Mouse (Mus musculus) CH12.LX (cell line): ENCODE results near the gene Ilf2. TPM values are rescaled to one million over a fixed set of nuclear protein-coding genes. Genes with fewer than 3 reads are reported as not detected.

Experiments used
- DNase-seq: peaks from one replicate; pipeline ENCODE4 v3.0.0-alpha.2; 2013; ENCODE audit errors: extremely low read depth
- H3K27ac ChIP-seq: 2 replicates; pipeline ENCODE4 v1.5.1; 2012; ENCODE audit warnings: low read depth, mild to moderate bottlenecking, control low read depth, moderate library complexity; ENCODE audit not compliant: insufficient read depth
- H3K27me3 ChIP-seq: replicated peaks from 2 replicates; pipeline ENCODE3; 2012; ENCODE audit warnings: inconsistent platforms
- H3K36me3 ChIP-seq, 2 experiments: replicated peaks in 1 of 2; 2 replicates each; pipeline versions ENCODE3 to v1.6.1; 2012; ENCODE audit warnings: inconsistent platforms in 1 of 2, low read length in 1 of 2, mild to moderate bottlenecking in 1 of 2, mixed read lengths in 1 of 2, moderate library complexity in 1 of 2; ENCODE audit not compliant: control insufficient read depth in 1 of 2, insufficient read depth in 1 of 2
- H3K4me1 ChIP-seq, 2 experiments: 2 replicates each; pipeline ENCODE4 v1.6.1; 2012; ENCODE audit warnings: inconsistent platforms in 1 of 2, moderate library complexity in 1 of 2; ENCODE audit not compliant: insufficient read depth in 2 of 2, control insufficient read depth in 1 of 2
- H3K4me2 ChIP-seq: 2 replicates; pipeline ENCODE4 v1.6.1; 2012; ENCODE audit warnings: low read depth, mild to moderate bottlenecking, control low read depth; ENCODE audit not compliant: poor library complexity, insufficient read depth, severe bottlenecking
- H3K4me3 ChIP-seq, 3 experiments: fragments of 150-350 bp in 1 of 3; sonication (generic) in 1 of 3; replicated peaks in 1 of 3; 2 replicates each; pipeline versions ENCODE3 to v1.5.1; 2011 to 2012; ENCODE audit warnings: low read depth in 2 of 3, low read length in 2 of 3, mild to moderate bottlenecking in 2 of 3, moderate library complexity in 2 of 3, control low read depth in 1 of 3, improper control_type of control experiment in 1 of 3, inconsistent platforms in 1 of 3, mixed read lengths in 1 of 3; ENCODE audit not compliant: poor library complexity in 1 of 3
- H3K79me2 ChIP-seq: replicated peaks from 2 replicates; pipeline ENCODE4 v1.6.1; 2012; ENCODE audit warnings: mild to moderate bottlenecking, moderate library complexity; ENCODE audit not compliant: control insufficient read depth, poor library complexity, insufficient read depth, severe bottlenecking; ENCODE audit errors: extremely low read depth
- H3K9ac ChIP-seq: 2 replicates; pipeline ENCODE4 v1.6.1; 2012; ENCODE audit warnings: low read depth, mild to moderate bottlenecking, control low read depth, moderate library complexity; ENCODE audit not compliant: insufficient read depth
- H3K9me3 ChIP-seq: replicated peaks from 2 replicates; pipeline ENCODE3; 2012; ENCODE audit warnings: low read length, inconsistent platforms, mixed read lengths
- BHLHE40 ChIP-seq: IDR thresholded peaks from 2 replicates; pipeline ENCODE4 v1.6.1; 2011; ENCODE audit warnings: mild to moderate bottlenecking, low read depth, low read length, improper control_type of control experiment
- CHD2 ChIP-seq: IDR thresholded peaks from 2 replicates; pipeline ENCODE4 v1.6.1; 2011; ENCODE audit warnings: low read length, improper control_type of control experiment
- ELF1 ChIP-seq: IDR thresholded peaks from 2 replicates; pipeline ENCODE4 v1.6.1; 2014; ENCODE audit warnings: low read depth, mild to moderate bottlenecking, inconsistent platforms, low read length, improper control_type of control experiment
- ETS1 ChIP-seq: conservative IDR thresholded peaks from 2 replicates; pipeline ENCODE4 v1.6.1; 2012; ENCODE audit warnings: low read depth, mild to moderate bottlenecking, inconsistent platforms, low read length, improper control_type of control experiment, moderate library complexity
- GABPA ChIP-seq: IDR thresholded peaks from 2 replicates; pipeline ENCODE4 v1.6.1; 2012; ENCODE audit warnings: low read depth, low read length, improper control_type of control experiment, inconsistent platforms; ENCODE audit not compliant: insufficient replicate concordance
- JUN ChIP-seq: IDR thresholded peaks from 2 replicates; pipeline ENCODE4 v1.6.1; 2011; ENCODE audit warnings: low read depth, mild to moderate bottlenecking, low read length, improper control_type of control experiment, moderate library complexity; ENCODE audit not compliant: insufficient read depth
- JUND ChIP-seq: conservative IDR thresholded peaks from 2 replicates; pipeline ENCODE4 v1.6.1; 2011; ENCODE audit warnings: low read depth, low read length, improper control_type of control experiment
- KAT2A ChIP-seq: IDR thresholded peaks from 2 replicates; pipeline ENCODE4 v1.6.1; 2012; ENCODE audit warnings: low read length, improper control_type of control experiment, inconsistent platforms; ENCODE audit not compliant: insufficient replicate concordance
- MAFK ChIP-seq: IDR thresholded peaks from 2 replicates; pipeline ENCODE4 v1.6.1; 2011; ENCODE audit warnings: low read length, improper control_type of control experiment; ENCODE audit not compliant: insufficient replicate concordance
- MAZ ChIP-seq: IDR thresholded peaks from 2 replicates; pipeline ENCODE4 v1.6.1; 2012; ENCODE audit warnings: low read depth, mild to moderate bottlenecking, inconsistent platforms, low read length, improper control_type of control experiment, moderate library complexity
- MYC ChIP-seq: IDR thresholded peaks from 2 replicates; pipeline ENCODE4 v1.6.1; 2011; ENCODE audit warnings: low read depth, mild to moderate bottlenecking, improper control_type of control experiment, low read length
- POLR2A ChIP-seq: IDR thresholded peaks from 2 replicates; pipeline ENCODE4 v1.6.1; 2011; ENCODE audit warnings: low read depth, mild to moderate bottlenecking, improper control_type of control experiment, low read length
- SMC3 ChIP-seq: IDR thresholded peaks from 2 replicates; pipeline ENCODE4 v1.6.1; 2011; ENCODE audit warnings: low read depth, low read length, improper control_type of control experiment
- TBP ChIP-seq: conservative IDR thresholded peaks from 2 replicates; pipeline ENCODE4 v1.6.1; 2011; ENCODE audit warnings: low read depth, low read length, improper control_type of control experiment
- UBTF ChIP-seq: IDR thresholded peaks from 2 replicates; pipeline ENCODE4 v1.6.1; 2012; ENCODE audit warnings: low read depth, mild to moderate bottlenecking, inconsistent platforms, low read length, improper control_type of control experiment, moderate library complexity
- USF1 ChIP-seq: IDR thresholded peaks from 2 replicates; pipeline ENCODE4 v1.6.1; 2014; ENCODE audit warnings: low read depth, mild to moderate bottlenecking, inconsistent platforms, low read length, improper control_type of control experiment
- ZNF384 ChIP-seq: IDR thresholded peaks from 2 replicates; pipeline ENCODE4 v1.6.1; 2012; ENCODE audit warnings: low read depth, low read length, improper control_type of control experiment, inconsistent platforms
- dilution Hi-C: fragments of 300-500 bp; cut with MboI; formaldehyde crosslinking; loops from 2 replicates; pipeline ENCODE4 v1.14.3; 2020; ENCODE audit warnings: low sequenced_read_pairs; ENCODE audit not compliant: extremely low pct_unique_long_range_greater_than_20kb, extremely low pct_ligation_motif_present
- in situ Hi-C: fragments of 300-500 bp; cut with MboI; formaldehyde crosslinking; loops from 3 replicates; pipeline ENCODE4 v1.14.3; 2019; ENCODE audit warnings: low sequenced_read_pairs, low pct_ligation_motif_present, low pct_unique_long_range_greater_than_20kb, mixed read lengths
- polyA plus RNA-seq: library from polyadenylated mRNA; unstranded; fragments of >175 nt; gene quantifications from 2 replicates; pipeline ENCODE4 v1.2.1, GENCODE M21; 2012; ENCODE audit warnings: low read depth; ENCODE audit not compliant: insufficient read length
- total RNA-seq, 2 experiments: library from RNA; depleted of rRNA; stranded (reverse); fragments of 300-350 nt in 1 of 2; fragments of >200 nt in 1 of 2; gene quantifications; 2 replicates each; pipeline ENCODE4 v1.2.3; 2012 to 2014

The Ilf2 gene
- total and polyA plus RNA-seq, 3 experiments: 120 to 197 (median 182) TPM

DNA sequence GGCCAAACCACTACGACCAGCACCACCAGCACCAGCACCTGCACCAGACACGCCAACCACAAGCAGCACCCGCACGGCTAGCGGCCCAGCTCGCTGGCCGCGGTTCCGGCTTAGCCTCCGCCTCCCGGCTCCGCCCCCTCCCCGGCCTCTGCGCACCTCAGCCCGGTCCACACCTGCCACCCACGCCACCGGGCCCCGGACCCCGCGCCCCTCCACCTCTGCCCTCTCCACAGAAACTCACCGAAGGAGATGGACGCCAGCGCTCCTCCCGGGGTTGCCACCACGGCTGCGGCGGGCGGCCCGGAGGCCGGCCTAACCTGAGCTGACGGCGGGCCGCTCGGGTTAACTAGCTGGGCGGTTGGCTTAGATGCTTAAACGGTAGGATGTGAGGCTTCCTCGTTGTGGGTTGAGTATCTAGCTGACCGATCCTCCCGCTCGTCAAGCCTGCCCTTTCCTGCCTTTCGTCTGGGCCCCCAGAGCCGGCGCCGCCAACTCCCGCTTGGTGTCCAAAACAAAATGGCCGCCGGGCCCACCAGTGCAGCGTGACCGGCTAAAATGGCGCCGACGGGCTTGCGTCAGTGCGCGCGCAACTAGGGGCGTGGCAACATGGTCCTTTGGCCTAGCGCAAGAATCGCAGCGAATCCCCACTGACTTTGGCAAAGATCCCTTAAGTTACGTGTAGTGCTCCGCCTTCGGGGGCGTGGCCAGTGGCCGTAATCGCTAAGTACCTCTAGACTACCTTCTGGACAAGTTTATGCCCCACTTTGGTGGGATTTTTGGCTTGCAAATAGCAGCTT is 33.2 kb downstream of the Ilf2 start, which contains the start of gene Chtop (continued):
- TF ChIP-seq GABPA: no peak
- peak; percentile 46 for TF ChIP-seq BHLHE40
- TF ChIP-seq ELF1: peak; percentile 78
- TF ChIP-seq CHD2: no peak
- TF ChIP-seq USF1: peak; percentile 19
- no peak for TF ChIP-seq SMC3
- no peak for TF ChIP-seq JUN
- TF ChIP-seq UBTF: 0 out of 2 replicates have a peak, but pooled peaks have one; percentile 45
- TF ChIP-seq ZNF384: no peak
- no peak for TF ChIP-seq KAT2A
- TF ChIP-seq JUND: no peak
- TF ChIP-seq, all 38 proteins: peak for 22

DNA sequence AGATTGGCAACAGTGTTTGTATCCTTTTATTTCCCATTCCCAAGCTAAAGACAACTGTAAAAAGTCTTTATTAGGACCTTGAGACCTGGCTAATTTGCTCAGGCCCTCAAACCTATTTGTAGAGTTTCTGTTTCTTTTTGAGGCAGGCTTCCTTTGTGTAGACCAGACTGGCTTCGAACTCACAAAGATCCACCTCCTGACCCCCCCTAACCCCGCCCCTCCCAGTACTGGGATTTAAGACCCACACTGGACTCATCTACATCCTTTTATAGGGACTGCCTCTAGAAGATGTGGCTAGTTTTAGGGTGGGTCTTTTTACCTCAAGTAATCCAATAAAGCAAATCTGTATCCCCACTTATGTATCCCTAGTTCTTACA is 33.8 kb downstream of the Ilf2 start:
- peaks cover 0 to 41% of the 10 kb centered on the region in 2 experiments; a peak in 2 of 4 replicates for H3K4me1 ChIP-seq
- H3K36me3 ChIP-seq: peaks cover 20 to 36% of the 10 kb centered on the region in 2 experiments
- peak overlapping the region; percentile 73 for H3K4me2 ChIP-seq
- H3K27me3 ChIP-seq: no peaks in the 10 kb centered on the region
- no peak for DNase-seq
- H3K9me3 ChIP-seq: no peaks in the 10 kb centered on the region
- dilution Hi-C loops (no loop called here), in situ Hi-C loops (loop anchor here (5.0 kb wide), 1 partner anchor 103 kb away; the partner anchor contains the start of gene S100a6)
- H3K9ac ChIP-seq: peak overlapping the region; percentile 50
- H3K79me2 ChIP-seq: peaks cover 32% of the 10 kb centered on the region
- TF ChIP-seq MAFK: no peak
- TF ChIP-seq TBP: no peak
- no peak for TF ChIP-seq ETS1
- no peak for TF ChIP-seq ZNF384
- no peak for TF ChIP-seq MAZ
- 0 out of 2 replicates have a peak, but pooled peaks have one; percentile 1 for TF ChIP-seq MYC
- peak overlapping the region; percentile 45 for H3K27ac ChIP-seq
- H3K4me3 ChIP-seq: peak overlapping the region; percentile 8 to 86 (median 78)

DNA sequence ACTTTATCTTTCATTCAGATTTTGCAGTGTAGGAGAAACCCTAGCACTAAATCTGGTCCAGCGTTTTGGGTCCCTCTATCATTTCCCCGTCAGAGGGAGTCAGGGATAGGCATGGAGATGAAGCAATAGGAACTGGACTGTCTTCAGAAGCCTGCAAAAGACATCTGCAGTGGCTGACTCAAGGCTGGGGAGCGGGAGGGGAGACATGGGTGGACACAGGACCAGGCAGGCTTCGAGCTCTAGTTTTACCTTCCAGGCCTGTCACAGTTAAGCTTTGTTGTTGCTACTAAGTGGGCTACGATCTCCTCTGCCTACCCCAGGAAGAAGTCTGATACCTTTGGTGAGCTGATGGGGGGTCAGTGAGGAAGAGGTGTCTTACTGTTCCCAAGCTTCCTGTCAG is 36.4 kb downstream of the Ilf2 start:
- dilution Hi-C loops (no loop called here), in situ Hi-C loops (no loop called here)
- Histone ChIP-seq H3K9ac (no peak overlapping the region), H3K4me3 (no peak overlapping the region), H3K27ac (no peak overlapping the region), H3K79me2 (peaks cover 18% of the 10 kb centered on the region), H3K9me3 (no peaks in the 10 kb centered on the region), H3K27me3 (no peaks in the 10 kb centered on the region), H3K36me3 (peaks cover 4 to 19% of the 10 kb centered on the region in 2 experiments), H3K4me1 (peaks cover 9 to 26% of the 10 kb centered on the region in 2 experiments; a peak in 2 of 4 replicates), H3K4me2 (no peak overlapping the region)
- no peak for DNase-seq
- TF ChIP-seq POLR2A: no peak
- TF ChIP-seq, all 38 proteins: peak for 0
